Mouse (Mus musculus) ZHBTc4 (cell line): ENCODE data around the gene Mn1.

ENCODE experiments used
- DNase-seq: peaks from one replicate; pipeline ENCODE4 v3.0.0-alpha.2; 2011; ENCODE audit warnings: low read depth, low spot score

Mn1 gene

GRCm38 (mm10) chr5:111473425-111473824 lies 56.3 kb downstream of the Mn1 start:
- no peak for DNase-seq

GRCm38 (mm10) chr5:111475721-111476120 lies 58.6 kb downstream of the Mn1 start:
- DNase-seq = no peak

GRCm38 (mm10) chr5:111476141-111476540 lies 59.0 kb downstream of the Mn1 start:
- peak; percentile 12 for DNase-seq

GRCm38 (mm10) chr5:111485907-111486306 lies 68.7 kb downstream of the Mn1 start:
- no peak for DNase-seq

- peak; percentile 40 for DNase-seq
Observed at GRCm38 (mm10) chr5:111489022-111489616, 72.0 kb downstream of the Mn1 start.

- no peak for DNase-seq
Observed at GRCm38 (mm10) chr5:111490599-111490998, 73.4 kb downstream of the Mn1 start.

- no peak for DNase-seq
Observed at GRCm38 (mm10) chr5:111491485-111491884, 74.3 kb downstream of the Mn1 start.

GRCm38 (mm10) chr5:111500036-111500435 lies 82.9 kb downstream of the Mn1 start:
- DNase-seq = no peak

GRCm38 (mm10) chr5:111501691-111502441 lies 84.7 kb downstream of the Mn1 start:
- no peak for DNase-seq

- DNase-seq = no peak
Observed at GRCm38 (mm10) chr5:111505241-111505640, 88.1 kb downstream of the Mn1 start.

- no peak for DNase-seq
Observed at GRCm38 (mm10) chr5:111505824-111506223, 88.7 kb downstream of the Mn1 start.

- DNase-seq = no peak
Observed at GRCm38 (mm10) chr5:111506410-111506809, 89.2 kb downstream of the Mn1 start.
